21 mouse cellular contexts compared by ENCODE assay signal in the genomic region with DNA sequence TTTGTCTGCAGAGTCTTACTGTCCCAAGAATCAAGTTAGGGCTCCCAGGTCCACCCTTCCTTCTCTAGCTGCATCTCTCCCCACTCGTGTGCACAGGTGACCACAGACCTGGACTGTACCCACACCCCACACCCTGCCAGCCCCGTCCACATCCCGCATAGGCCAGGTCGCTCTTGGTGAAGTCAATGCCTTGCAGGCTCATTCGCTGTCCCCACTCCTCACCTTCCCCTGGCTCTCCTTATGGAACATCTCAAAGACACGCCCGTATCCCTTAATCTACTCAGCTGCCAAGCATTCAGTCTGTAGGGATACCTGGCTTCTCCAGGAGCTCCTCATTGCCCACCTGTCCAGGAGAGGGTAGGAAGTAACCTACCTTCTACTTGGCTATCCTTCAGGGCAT. TPM values are rescaled to one million over a fixed set of nuclear protein-coding genes. Genes with fewer than 3 reads are reported as not detected.
"Had no signal": no experiment of that assay in that cellular context is flagged by ENCODE, and none has a peak within 500 bp of the region (broad histone marks: within the 10 kb centered on the region; RNA-seq: fewer than 3 reads in every experiment).

No protein-coding gene starts in this region.

- H3K27me3 ChIP-seq: lung, embryonic 15.5 days; neural tube, embryonic 12.5 days had no signal

- DNase-seq: liver, postnatal 0 days; lung, adult 2 months; lung, postnatal 14 days; lung, postnatal 36 days; midbrain, embryonic 14.5 days; right cerebral cortex, postnatal 14 days; thymus, adult 2 months; thymus, postnatal 25 days; thymus, postnatal 4 days had no signal

- H3K27ac ChIP-seq: liver, embryonic 15.5 days; lung, embryonic 15.5 days; macrophage; midbrain, embryonic 12.5 days; neural tube, embryonic 12.5 days; stomach, embryonic 15.5 days; stomach, postnatal 0 days had no signal

- H3K4me3 ChIP-seq: liver, embryonic 15.5 days; lung, embryonic 15.5 days; megakaryocyte, embryonic 14.5 days; midbrain, embryonic 12.5 days; neural tube, embryonic 12.5 days; stomach, embryonic 15.5 days had no signal

- H3K36me3 ChIP-seq: liver, embryonic 15.5 days; lung, embryonic 15.5 days; midbrain, embryonic 12.5 days; neural tube, embryonic 12.5 days; stomach, embryonic 15.5 days had no signal

- H3K9ac ChIP-seq: liver, embryonic 15.5 days; liver, postnatal 0 days; lung, embryonic 15.5 days; midbrain, embryonic 12.5 days; neural tube, embryonic 12.5 days; stomach, embryonic 15.5 days had no signal

- H3K4me2 ChIP-seq: liver, embryonic 15.5 days; lung, embryonic 15.5 days; midbrain, embryonic 12.5 days; neural tube, embryonic 12.5 days; stomach, embryonic 15.5 days had no signal

- H3K9me3 ChIP-seq: liver, embryonic 15.5 days; lung, embryonic 15.5 days; midbrain, embryonic 12.5 days; neural tube, embryonic 12.5 days; stomach, embryonic 15.5 days had no signal

- ATAC-seq: liver, postnatal 0 days; lung, postnatal 0 days had no signal

RNA-seq across cellular contexts. Expression of gene Tmem52, which starts 2.5 kb away (rescaled TPM):
- total RNA-seq: monocyte, adult 5-6 weeks; neutrophil, adult 5-6 weeks had no signal
- polyA plus RNA-seq: macrophage; neural tube, embryonic 12.5 days; neural tube, embryonic 14.5 days; stomach, postnatal 0 days had no signal
